Mouse (Mus musculus): ENCODE measurements around the gene Fos. TPM values are rescaled to one million over a fixed set of nuclear protein-coding genes. Genes with fewer than 3 reads are reported as not detected.

The Fos gene
- total RNA-seq, 2 experiments from 2014 or later = 7.6 to 8.9 TPM

- DNase-seq = no peak
- intact Hi-C loops (cut with DNase I; ENCODE audit: low total_unique reads) = loop anchor here (10.0 kb wide), 1 partner anchor 50 kb away; no protein-coding TSS in a partner anchor
Observed at GRCm38 (mm10) chr12:85484655-85485054, 11.0 kb downstream of the Fos start.

- intact Hi-C loops (cut with DNase I; ENCODE audit: low total_unique reads) = loop anchor here (2.0 to 10.0 kb wide), 2 partner anchors 51 to 141 kb away; no protein-coding TSS in a partner anchor
- peak; percentile 97 for DNase-seq
Observed at GRCm38 (mm10) chr12:85485890-85486765, 12.4 kb downstream of the Fos start.

GRCm38 (mm10) chr12:85486766-85487069 is 13.0 kb downstream of the Fos start:
- DNase-seq = no peak
- intact Hi-C loops (cut with DNase I; ENCODE audit: low total_unique reads) = loop anchor here (2.0 to 10.0 kb wide), 2 partner anchors 52 to 142 kb away; no protein-coding TSS in a partner anchor

- DNase-seq = peak; percentile 52
- intact Hi-C loops (cut with DNase I; ENCODE audit: low total_unique reads) = loop anchor here (2.0 to 10.0 kb wide), 2 partner anchors 53 to 143 kb away; no protein-coding TSS in a partner anchor
Observed at GRCm38 (mm10) chr12:85487545-85488141, 14.0 kb downstream of the Fos start.

GRCm38 (mm10) chr12:85489232-85489886 is 15.7 kb downstream of the Fos start:
- DNase-seq = no peak
- intact Hi-C loops (cut with DNase I; ENCODE audit: low total_unique reads) = loop anchor here (10.0 kb wide), 1 partner anchor 55 kb away; no protein-coding TSS in a partner anchor

- intact Hi-C loops (cut with DNase I; ENCODE audit: low total_unique reads) = no loop called here
Observed at GRCm38 (mm10) chr12:85490096-85490820, 16.6 kb downstream of the Fos start.

GRCm38 (mm10) chr12:85490991-85491390 is 17.3 kb downstream of the Fos start:
- intact Hi-C loops (cut with DNase I; ENCODE audit: low total_unique reads) = no loop called here
- DNase-seq = no peak

More at GRCm38 (mm10) chr12:85490096-85490820, 16.6 kb downstream of the Fos start:
- no peak for DNase-seq

GRCm38 (mm10) chr12:85492084-85492645 is 18.5 kb downstream of the Fos start:
- intact Hi-C loops (cut with DNase I; ENCODE audit: low total_unique reads) = no loop called here
- peak; percentile 66 for DNase-seq

- intact Hi-C loops (cut with DNase I; ENCODE audit: low total_unique reads) = loop anchor here (5.0 kb wide), 1 partner anchor 151 kb away; no protein-coding TSS in a partner anchor
- no peak for DNase-seq
Observed at GRCm38 (mm10) chr12:85496336-85496735, 22.6 kb downstream of the Fos start.

- DNase-seq = peak; percentile 62
- intact Hi-C loops (cut with DNase I; ENCODE audit: low total_unique reads) = loop anchor here (5.0 kb wide), 1 partner anchor 151 kb away; no protein-coding TSS in a partner anchor
Observed at GRCm38 (mm10) chr12:85496755-85497154, 23.1 kb downstream of the Fos start.

GRCm38 (mm10) chr12:85497310-85498135 is 23.8 kb downstream of the Fos start:
- peak; percentile 79 for DNase-seq
- intact Hi-C loops (cut with DNase I; ENCODE audit: low total_unique reads) = loop anchor here (5.0 kb wide), 1 partner anchor 150 kb away; no protein-coding TSS in a partner anchor

GRCm38 (mm10) chr12:85499001-85499400 is 25.3 kb downstream of the Fos start:
- no peak for DNase-seq
- intact Hi-C loops (cut with DNase I; ENCODE audit: low total_unique reads) = loop anchor here (5.0 kb wide), 1 partner anchor 148 kb away; no protein-coding TSS in a partner anchor

- no peak for DNase-seq
- intact Hi-C loops (cut with DNase I; ENCODE audit: low total_unique reads) = no loop called here
Observed at GRCm38 (mm10) chr12:85502682-85503081, 29.0 kb downstream of the Fos start.

GRCm38 (mm10) chr12:85508235-85508634 is 34.5 kb downstream of the Fos start:
- intact Hi-C loops (cut with DNase I; ENCODE audit: low total_unique reads) = no loop called here
- peak; percentile 39 for DNase-seq

GRCm38 (mm10) chr12:85510013-85510412 is 36.3 kb downstream of the Fos start:
- intact Hi-C loops (cut with DNase I; ENCODE audit: low total_unique reads) = loop anchor here (5.0 kb wide), 2 partner anchors 137 to 152 kb away; no protein-coding TSS in a partner anchor
- no peak for DNase-seq

- intact Hi-C loops (cut with DNase I; ENCODE audit: low total_unique reads) = loop anchor here (5.0 kb wide), 2 partner anchors 133 to 148 kb away; no protein-coding TSS in a partner anchor
- no peak for DNase-seq
Observed at GRCm38 (mm10) chr12:85513789-85514447, 40.2 kb downstream of the Fos start.

- intact Hi-C loops (cut with DNase I; ENCODE audit: low total_unique reads) = loop anchor here (5.0 kb wide), 2 partner anchors 132 to 147 kb away; no protein-coding TSS in a partner anchor
- no peak for DNase-seq
Observed at GRCm38 (mm10) chr12:85514958-85515357, 41.3 kb downstream of the Fos start.
